Mouse (Mus musculus) myocyte (in vitro differentiated cells): Measurements from ENCODE around the gene Neto2. TPM values are rescaled to one million over a fixed set of nuclear protein-coding genes. Genes with fewer than 3 reads are reported as not detected.

Experiments used
- H3K27me3 ChIP-seq: one replicate; pipeline ENCODE4 v1.6.1; 2011; ENCODE audit not compliant: control insufficient read depth, insufficient read depth, insufficient read length
- H3K36me3 ChIP-seq: one replicate; pipeline ENCODE4 v1.6.1; 2011; ENCODE audit not compliant: control insufficient read depth, insufficient read depth
- H3K4me2 ChIP-seq: one replicate; pipeline ENCODE4 v1.6.1; 2011; ENCODE audit warnings: low read depth, control low read depth
- H3K4me3 ChIP-seq: one replicate; pipeline ENCODE4 v1.5.1; 2011; ENCODE audit warnings: mild to moderate bottlenecking, control low read depth, moderate library complexity
- H3K79me2 ChIP-seq: one replicate; pipeline ENCODE4 v1.6.1; 2011; ENCODE audit not compliant: control insufficient read depth, insufficient read depth
- H3ac ChIP-seq: one replicate; pipeline ENCODE4 v1.6.1; 2011; ENCODE audit not compliant: control insufficient read depth, insufficient read length
- CEBPB ChIP-seq: IDR thresholded peaks from 2 replicates; pipeline ENCODE4 v1.6.1; 2011; ENCODE audit warnings: mild to moderate bottlenecking, moderate library complexity; ENCODE audit not compliant: poor library complexity, insufficient read depth, severe bottlenecking
- E2F4 ChIP-seq: IDR thresholded peaks from one replicate; pipeline ENCODE4 v1.6.1; 2011; ENCODE audit warnings: mild to moderate bottlenecking, control low read depth, moderate library complexity; ENCODE audit not compliant: insufficient read depth
- MAX ChIP-seq: IDR thresholded peaks from one replicate; pipeline ENCODE4 v1.6.1; 2011; ENCODE audit warnings: low read depth, mild to moderate bottlenecking, control low read depth
- MYOD1 ChIP-seq, 3 experiments: IDR thresholded peaks; one replicate each; pipeline ENCODE4 v1.6.1; 2011; ENCODE audit warnings: control low read depth in 2 of 3, low read depth in 2 of 3, mild to moderate bottlenecking in 2 of 3, moderate library complexity in 1 of 3; ENCODE audit not compliant: insufficient read length in 2 of 3, control insufficient read depth in 1 of 3
- MYOG ChIP-seq, 3 experiments: IDR thresholded peaks; one replicate each; pipeline ENCODE4 v1.6.1; 2011; ENCODE audit warnings: control low read depth in 2 of 3, low read depth in 2 of 3, mild to moderate bottlenecking in 2 of 3; ENCODE audit not compliant: insufficient read length in 2 of 3, control insufficient read depth in 1 of 3, insufficient read depth in 1 of 3
- POLR2A ChIP-seq: IDR thresholded peaks from one replicate; pipeline ENCODE4 v1.6.1; 2011; ENCODE audit warnings: low read depth, mild to moderate bottlenecking, control low read depth, moderate library complexity; ENCODE audit not compliant: insufficient read length
- POLR2AphosphoS2 ChIP-seq: IDR thresholded peaks from one replicate; pipeline ENCODE4 v1.6.1; 2011; ENCODE audit warnings: low read depth, control low read depth; ENCODE audit not compliant: insufficient read length
- REST ChIP-seq: IDR thresholded peaks from one replicate; pipeline ENCODE4 v1.6.1; 2011; ENCODE audit warnings: mild to moderate bottlenecking, control low read depth, moderate library complexity; ENCODE audit not compliant: insufficient read depth, insufficient read length
- SRF ChIP-seq: IDR thresholded peaks from one replicate; pipeline ENCODE4 v1.6.1; 2011; ENCODE audit warnings: low read depth; ENCODE audit not compliant: control insufficient read depth, insufficient read length
- TCF12 ChIP-seq: IDR thresholded peaks from one replicate; pipeline ENCODE4 v1.6.1; 2011; ENCODE audit warnings: mild to moderate bottlenecking, control low read depth; ENCODE audit not compliant: poor library complexity, insufficient read depth, severe bottlenecking
- TCF3 ChIP-seq: IDR thresholded peaks from one replicate; pipeline ENCODE4 v1.6.1; 2011; ENCODE audit warnings: low read depth, control low read depth; ENCODE audit not compliant: insufficient read length
- USF1 ChIP-seq: IDR thresholded peaks from one replicate; pipeline ENCODE4 v1.6.1; 2011; ENCODE audit warnings: low read depth, mild to moderate bottlenecking, control low read depth, moderate library complexity
- polyA plus RNA-seq: library from polyadenylated mRNA; unstranded; fragments of >200 nt; fragmentation: generic; extraction: Trizol; gene quantifications from one replicate; pipeline ENCODE4 v1.2.1, GENCODE M21; 2012; ENCODE audit warnings: missing spikeins

The Neto2 gene
- polyA plus RNA-seq, 1 experiment, result 0.31 TPM

GRCm38 (mm10) chr8:85706988-85707387, 6.3 kb upstream of the Neto2 start:
- H3K79me2 ChIP-seq, result no peaks in the 10 kb centered on the region
- no peak overlapping the region for H3K4me2 ChIP-seq
- no peaks in the 10 kb centered on the region for H3K27me3 ChIP-seq
- H3K36me3 ChIP-seq, result no peaks in the 10 kb centered on the region
- TF ChIP-seq TCF12 (no peak), POLR2AphosphoS2 (no peak), MYOG (IDR thresholded peaks at IDR 0.05; ENCODE audit: control insufficient read depth in 1 of 3, insufficient read depth in 1 of 3, insufficient read length in 2 of 3, low read depth in 2 of 3) (no peak), USF1 (no peak), TCF3 (no peak)
- H3ac ChIP-seq, result no peak overlapping the region
- no peak overlapping the region for H3K4me3 ChIP-seq

- Histone ChIP-seq H3K4me3 (no peak overlapping the region), H3K79me2 (no peaks in the 10 kb centered on the region), H3K4me2 (peak overlapping the region; percentile 18), H3K27me3 (peaks cover 16% of the 10 kb centered on the region), H3ac (no peak overlapping the region), H3K36me3 (no peaks in the 10 kb centered on the region)
- TF ChIP-seq SRF (no peak), REST (no peak), USF1 (no peak), E2F4 (no peak), POLR2AphosphoS2 (no peak), CEBPB (no peak), MAX (no peak), MYOG (IDR thresholded peaks at IDR 0.05; ENCODE audit: control insufficient read depth in 1 of 3, insufficient read depth in 1 of 3, insufficient read length in 2 of 3, low read depth in 2 of 3) (no peak), MYOD1 (IDR thresholded peaks at IDR 0.05; ENCODE audit: control insufficient read depth in 1 of 3, insufficient read length in 2 of 3, low read depth in 2 of 3) (no peak), POLR2A (no peak), TCF3 (no peak), TCF12 (no peak)
These were observed 498 bp downstream of the Neto2 start for GRCm38 (mm10) chr8:85700101-85700750.

- no peaks in the 10 kb centered on the region for H3K79me2 ChIP-seq
- peaks cover 16% of the 10 kb centered on the region for H3K27me3 ChIP-seq
- no peak overlapping the region for H3K4me3 ChIP-seq
- no peak overlapping the region for H3K4me2 ChIP-seq
- no peak overlapping the region for H3ac ChIP-seq
- H3K36me3 ChIP-seq, result no peaks in the 10 kb centered on the region
- no peak for TF ChIP-seq MYOD1 (IDR thresholded peaks at IDR 0.05; ENCODE audit: control insufficient read depth in 1 of 3, insufficient read length in 2 of 3, low read depth in 2 of 3)
- TF ChIP-seq E2F4, result no peak
- TF ChIP-seq MYOG (IDR thresholded peaks at IDR 0.05; ENCODE audit: control insufficient read depth in 1 of 3, insufficient read depth in 1 of 3, insufficient read length in 2 of 3, low read depth in 2 of 3), result no peak
These were observed 1.7 kb downstream of the Neto2 start for GRCm38 (mm10) chr8:85699051-85699450.

GRCm38 (mm10) chr8:85665146-85665545, 35.6 kb downstream of the Neto2 start:
- Histone ChIP-seq H3ac (no peak overlapping the region), H3K27me3 (no peaks in the 10 kb centered on the region), H3K36me3 (no peaks in the 10 kb centered on the region), H3K4me2 (no peak overlapping the region), H3K79me2 (no peaks in the 10 kb centered on the region), H3K4me3 (no peak overlapping the region)
- TF ChIP-seq MYOG (IDR thresholded peaks at IDR 0.05; ENCODE audit: control insufficient read depth in 1 of 3, insufficient read depth in 1 of 3, insufficient read length in 2 of 3, low read depth in 2 of 3), result no peak
- TF ChIP-seq TCF3, result no peak
- no peak for TF ChIP-seq CEBPB
- no peak for TF ChIP-seq TCF12
- no peak for TF ChIP-seq POLR2A
- TF ChIP-seq E2F4, result no peak
- no peak for TF ChIP-seq MAX
- TF ChIP-seq USF1, result no peak
- TF ChIP-seq POLR2AphosphoS2, result no peak
- TF ChIP-seq MYOD1 (IDR thresholded peaks at IDR 0.05; ENCODE audit: control insufficient read depth in 1 of 3, insufficient read length in 2 of 3, low read depth in 2 of 3), result no peak
- no peak for TF ChIP-seq REST
- TF ChIP-seq SRF, result no peak

- no peak overlapping the region for H3K4me3 ChIP-seq
- no peaks in the 10 kb centered on the region for H3K79me2 ChIP-seq
- H3K4me2 ChIP-seq, result no peak overlapping the region
- no peaks in the 10 kb centered on the region for H3K27me3 ChIP-seq
- no peak for TF ChIP-seq CEBPB
- TF ChIP-seq TCF3, result no peak
- TF ChIP-seq USF1, result peak; percentile 28
- no peak for TF ChIP-seq TCF12
- TF ChIP-seq MAX, result no peak
- TF ChIP-seq REST, result no peak
- no peak for TF ChIP-seq SRF
- no peak for TF ChIP-seq MYOD1 (IDR thresholded peaks at IDR 0.05; ENCODE audit: control insufficient read depth in 1 of 3, insufficient read length in 2 of 3, low read depth in 2 of 3)
- no peak overlapping the region for H3ac ChIP-seq
- H3K36me3 ChIP-seq, result no peaks in the 10 kb centered on the region
These were observed 38.7 kb downstream of the Neto2 start for GRCm38 (mm10) chr8:85661995-85662394.
